Mouse (Mus musculus): ENCODE results near the gene Nle1. TPM values are rescaled to one million over a fixed set of nuclear protein-coding genes. Genes with fewer than 3 reads are reported as not detected.
A peak's percentile ranks its signal among the peaks of the same experiment; 100 is the strongest.
"Not testable (repeated sequence)": the region's sequence is repeated elsewhere in the genome, so short reads cannot be mapped to it uniquely, and the experiment has no call there.

Gene Nle1
- polyA plus RNA-seq, 1 experiment from 2014 or later = 30.9 TPM

DNA sequence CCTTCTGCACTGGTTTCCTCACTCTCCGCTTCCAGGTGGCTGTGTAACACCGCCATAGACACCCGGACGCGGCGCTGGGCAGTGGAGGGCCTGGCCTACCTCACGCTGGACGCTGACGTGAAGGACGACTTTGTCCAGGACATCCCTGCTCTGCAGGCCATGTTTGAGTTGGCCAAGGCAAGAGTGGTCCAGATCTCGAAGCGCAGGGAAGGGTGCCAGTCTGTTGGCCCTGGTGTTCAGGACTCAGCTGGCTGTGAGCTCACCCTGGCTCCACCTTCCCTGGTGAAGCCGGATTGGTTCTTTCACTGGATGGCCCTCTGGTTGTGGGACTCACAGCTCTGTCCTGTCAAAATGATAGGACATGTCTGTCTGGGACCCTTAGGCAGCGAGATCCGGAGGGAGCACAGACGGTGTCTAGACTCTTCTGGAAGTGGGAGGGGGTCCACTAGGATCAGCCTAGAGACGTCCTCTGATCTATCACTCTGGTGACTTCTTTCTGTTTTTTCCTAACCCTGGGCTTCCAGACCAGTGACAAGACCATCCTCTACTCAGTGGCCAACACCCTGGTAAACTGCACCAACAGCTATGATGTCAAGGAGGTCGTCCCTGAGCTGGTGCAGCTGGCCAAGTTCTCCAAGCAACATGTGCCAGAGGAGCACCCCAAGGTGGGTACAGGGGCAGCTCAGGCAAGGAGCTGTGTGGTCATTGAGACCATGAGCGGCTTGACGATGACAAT lies 20.9 kb upstream of the Nle1 start:
- Histone ChIP-seq H3K9me3 (ENCODE audit: control insufficient read depth, low read depth, low read length) (no peaks in the 10 kb centered on the region), H3K36me3 (ENCODE audit: control insufficient read depth, insufficient read depth, low read length) (no peaks in the 10 kb centered on the region), H3K4me2 (replicated peaks; ENCODE audit: low read depth, low read length) (no peak overlapping the region), H3K27me3 (ENCODE audit: control insufficient read depth, insufficient read depth, low read length) (peaks cover 24% of the 10 kb centered on the region; the same call in 1 of the 2 replicates), H3K4me3 (ENCODE audit: low read depth, low read length) (no peak overlapping the region), H3K4me1 (ENCODE audit: control insufficient read depth, insufficient read depth, low read length) (no peaks in the 10 kb centered on the region), H3K27ac (ENCODE audit: low read length) (no peak overlapping the region), H3K9ac (replicated peaks; ENCODE audit: low read depth, low read length) (no peak overlapping the region)
- ATAC-seq (ENCODE audit: insufficient number of reproducible peaks, insufficient read depth, low FRiP score, low read depth) = no peak
- 30% methylated on average over 20 of the region's 20 CpGs for WGBS

DNA sequence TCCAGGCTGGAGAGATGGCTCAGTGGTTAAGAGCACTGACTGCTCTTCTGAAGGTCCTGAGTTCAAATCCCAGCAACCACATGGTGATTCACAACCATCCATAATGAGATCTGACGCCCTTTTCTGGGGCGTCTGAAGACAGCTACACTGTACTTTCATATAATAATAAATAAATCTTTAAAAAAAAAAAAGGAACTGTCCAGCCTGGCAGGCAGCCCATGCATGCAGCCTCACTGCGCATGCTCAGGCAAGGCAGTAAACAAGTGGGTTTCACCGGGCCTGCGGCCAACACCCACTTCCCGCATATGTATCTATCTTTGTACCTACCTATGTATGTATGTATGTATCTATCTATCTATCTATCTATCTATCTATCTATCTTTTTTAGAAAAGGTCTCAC lies 15.7 kb upstream of the Nle1 start:
- not testable (repeated sequence) for H3K9me3 ChIP-seq (ENCODE audit: control insufficient read depth, low read depth, low read length); H3K4me1 ChIP-seq (ENCODE audit: control insufficient read depth, insufficient read depth, low read length); H3K4me3 ChIP-seq (ENCODE audit: low read depth, low read length); H3K27ac ChIP-seq (ENCODE audit: low read length); H3K4me2 ChIP-seq (replicated peaks; ENCODE audit: low read depth, low read length); H3K9ac ChIP-seq (replicated peaks; ENCODE audit: low read depth, low read length); ATAC-seq (ENCODE audit: insufficient number of reproducible peaks, insufficient read depth, low FRiP score, low read depth); H3K36me3 ChIP-seq (ENCODE audit: control insufficient read depth, insufficient read depth, low read length); H3K27me3 ChIP-seq (ENCODE audit: control insufficient read depth, insufficient read depth, low read length)
- WGBS = 71% methylated on average over 6 of the region's 6 CpGs

DNA sequence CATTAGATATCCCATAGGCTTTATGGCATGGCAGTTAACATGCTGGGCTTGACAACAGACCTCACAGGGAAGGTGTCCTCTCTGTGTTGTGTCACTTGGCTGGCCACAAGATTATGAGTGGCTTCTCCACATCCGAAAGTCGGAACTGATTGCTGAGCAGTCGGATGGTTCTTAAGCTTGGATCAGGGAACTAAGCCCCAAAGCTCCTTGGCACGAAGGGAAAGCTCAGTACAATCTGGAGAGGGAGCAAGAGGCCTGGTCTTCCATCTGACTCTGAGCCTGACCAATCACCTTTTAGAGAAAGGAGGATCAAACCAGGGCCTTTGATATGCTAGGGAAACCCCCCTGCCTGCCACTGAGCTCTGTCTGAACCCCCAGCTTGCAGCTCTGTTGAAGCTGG lies 13.5 kb upstream of the Nle1 start:
- no peaks in the 10 kb centered on the region for H3K9me3 ChIP-seq (ENCODE audit: control insufficient read depth, low read depth, low read length)
- H3K4me3 ChIP-seq (ENCODE audit: low read depth, low read length) = no peak overlapping the region
- no peak overlapping the region for H3K9ac ChIP-seq (replicated peaks; ENCODE audit: low read depth, low read length)
- WGBS = 68% methylated on average over 4 of the region's 4 CpGs
- H3K27me3 ChIP-seq (ENCODE audit: control insufficient read depth, insufficient read depth, low read length) = no peaks in the 10 kb centered on the region
- H3K36me3 ChIP-seq (ENCODE audit: control insufficient read depth, insufficient read depth, low read length) = no peaks in the 10 kb centered on the region
- H3K27ac ChIP-seq (ENCODE audit: low read length) = no peak overlapping the region
- no peak for ATAC-seq (ENCODE audit: insufficient number of reproducible peaks, insufficient read depth, low FRiP score, low read depth)
- no peaks in the 10 kb centered on the region for H3K4me1 ChIP-seq (ENCODE audit: control insufficient read depth, insufficient read depth, low read length)
- no peak overlapping the region for H3K4me2 ChIP-seq (replicated peaks; ENCODE audit: low read depth, low read length)

DNA sequence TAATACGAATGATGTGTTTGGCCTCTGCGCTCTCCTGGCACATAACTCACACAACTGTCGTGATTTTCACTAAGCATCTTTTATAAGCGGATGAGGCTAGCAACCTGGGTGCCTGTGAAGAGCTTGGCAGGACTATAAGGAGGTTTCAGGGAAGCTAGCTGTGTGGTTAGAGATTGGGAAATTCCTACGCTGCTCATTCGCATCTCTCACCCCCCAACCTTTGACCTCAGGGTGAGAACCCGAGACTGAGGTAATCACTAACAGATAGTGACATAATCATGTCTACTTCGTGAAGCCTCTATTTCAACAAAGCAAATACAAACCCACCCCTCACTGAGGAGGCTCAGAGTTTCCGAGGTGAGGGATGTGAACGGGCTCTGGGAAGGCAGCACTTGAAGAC lies 12.6 kb upstream of the Nle1 start:
- H3K4me1 ChIP-seq (ENCODE audit: control insufficient read depth, insufficient read depth, low read length) = no peaks in the 10 kb centered on the region
- no peak overlapping the region for H3K27ac ChIP-seq (ENCODE audit: low read length)
- no peaks in the 10 kb centered on the region for H3K9me3 ChIP-seq (ENCODE audit: control insufficient read depth, low read depth, low read length)
- H3K4me3 ChIP-seq (ENCODE audit: low read depth, low read length) = no peak overlapping the region
- 37% methylated on average over 10 of the region's 10 CpGs for WGBS
- no peak overlapping the region for H3K9ac ChIP-seq (replicated peaks; ENCODE audit: low read depth, low read length)
- H3K36me3 ChIP-seq (ENCODE audit: control insufficient read depth, insufficient read depth, low read length) = no peaks in the 10 kb centered on the region
- H3K4me2 ChIP-seq (replicated peaks; ENCODE audit: low read depth, low read length) = no peak overlapping the region
- ATAC-seq (ENCODE audit: insufficient number of reproducible peaks, insufficient read depth, low FRiP score, low read depth) = no peak
- H3K27me3 ChIP-seq (ENCODE audit: control insufficient read depth, insufficient read depth, low read length) = no peaks in the 10 kb centered on the region

DNA sequence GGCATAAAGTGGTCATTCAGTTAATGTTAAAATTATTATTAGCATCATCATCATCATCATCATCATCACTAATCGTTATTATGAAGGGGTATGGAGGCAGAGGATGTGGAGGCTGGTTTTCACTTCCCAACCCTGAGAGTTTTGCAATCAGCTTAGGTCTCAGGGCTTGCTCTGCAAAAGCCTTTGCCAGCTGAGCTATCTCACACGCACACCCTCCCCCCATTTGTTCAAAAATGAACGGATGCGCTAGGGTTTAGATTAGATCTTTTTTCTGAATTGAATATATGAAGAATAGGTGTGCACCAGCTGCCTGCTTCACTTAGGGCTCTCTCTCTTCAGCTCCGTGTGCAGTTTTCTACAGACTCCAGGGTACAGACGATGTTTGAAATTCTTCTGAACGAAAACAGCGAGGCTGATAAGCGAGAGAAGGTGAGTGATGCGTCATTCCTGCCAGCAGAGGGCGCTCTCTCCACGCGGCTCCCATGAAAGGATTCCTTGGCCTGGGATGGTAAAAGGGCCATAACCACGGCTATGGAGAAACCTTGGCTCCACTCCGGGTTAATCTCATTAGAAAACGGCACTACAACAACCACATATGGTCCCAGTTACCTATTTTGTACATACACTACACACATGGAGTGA lies 6.6 kb upstream of the Nle1 start:
- H3K27ac ChIP-seq (ENCODE audit: low read length) = no peak overlapping the region
- no peaks in the 10 kb centered on the region for H3K36me3 ChIP-seq (ENCODE audit: control insufficient read depth, insufficient read depth, low read length)
- H3K9me3 ChIP-seq (ENCODE audit: control insufficient read depth, low read depth, low read length) = no peaks in the 10 kb centered on the region
- no peaks in the 10 kb centered on the region for H3K4me1 ChIP-seq (ENCODE audit: control insufficient read depth, insufficient read depth, low read length)
- no peak overlapping the region for H3K9ac ChIP-seq (replicated peaks; ENCODE audit: low read depth, low read length)
- no peak overlapping the region; the same call in 1 of the 2 replicates for H3K4me2 ChIP-seq (replicated peaks; ENCODE audit: low read depth, low read length)
- no peaks in the 10 kb centered on the region for H3K27me3 ChIP-seq (ENCODE audit: control insufficient read depth, insufficient read depth, low read length)
- WGBS = 9% methylated on average over 16 of the region's 16 CpGs
- no peak overlapping the region for H3K4me3 ChIP-seq (ENCODE audit: low read depth, low read length)
- ATAC-seq (ENCODE audit: insufficient number of reproducible peaks, insufficient read depth, low FRiP score, low read depth) = no peak

DNA sequence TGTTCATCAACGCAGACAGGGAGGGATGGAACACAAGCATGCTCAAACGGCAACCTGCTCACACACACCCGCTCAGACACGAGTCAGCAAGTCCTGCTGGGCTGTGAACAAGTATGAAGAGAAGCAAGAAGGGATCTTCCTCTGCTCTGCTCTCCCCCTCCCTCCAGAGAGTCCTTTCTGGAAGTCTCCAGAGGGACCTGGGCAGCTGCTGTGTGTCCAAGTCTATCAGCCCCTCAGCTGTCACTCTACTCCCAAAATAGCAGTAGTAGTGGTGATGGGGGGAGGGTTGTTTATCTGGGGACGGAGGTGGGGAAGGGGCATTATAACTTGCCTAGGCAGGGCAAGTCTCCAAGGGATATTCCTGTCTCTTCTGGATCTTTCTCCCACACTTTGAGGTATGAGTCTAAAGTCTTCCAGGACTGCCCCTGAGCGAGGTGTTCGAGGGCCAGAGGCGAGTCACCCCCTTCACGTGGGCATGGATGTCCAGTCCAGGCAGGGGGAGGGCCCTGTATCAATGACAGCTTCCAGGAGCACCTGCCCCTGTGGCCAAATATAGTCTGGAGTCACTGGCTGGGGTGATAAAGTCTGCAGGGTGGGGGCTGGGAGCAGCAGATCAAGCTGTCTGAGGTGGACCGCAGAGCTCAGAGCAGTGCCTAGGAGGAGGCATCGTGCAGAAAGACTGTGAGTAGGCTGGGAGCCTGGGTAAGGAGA lies 2.6 kb upstream of the Nle1 start:
- Histone ChIP-seq H3K27me3 (ENCODE audit: control insufficient read depth, insufficient read depth, low read length) (no peaks in the 10 kb centered on the region), H3K4me3 (ENCODE audit: low read depth, low read length) (no peak overlapping the region), H3K4me2 (replicated peaks; ENCODE audit: low read depth, low read length) (no peak overlapping the region), H3K9ac (replicated peaks; ENCODE audit: low read depth, low read length) (no peak overlapping the region), H3K27ac (ENCODE audit: low read length) (no peak overlapping the region), H3K4me1 (ENCODE audit: control insufficient read depth, insufficient read depth, low read length) (peaks cover 7% of the 10 kb centered on the region; the same call in 1 of the 2 replicates), H3K36me3 (ENCODE audit: control insufficient read depth, insufficient read depth, low read length) (no peaks in the 10 kb centered on the region; the same call in none of the 2 replicates), H3K9me3 (ENCODE audit: control insufficient read depth, low read depth, low read length) (no peaks in the 10 kb centered on the region)
- no peak for ATAC-seq (ENCODE audit: insufficient number of reproducible peaks, insufficient read depth, low FRiP score, low read depth)
- WGBS = 65% methylated on average over 11 of the region's 11 CpGs

DNA sequence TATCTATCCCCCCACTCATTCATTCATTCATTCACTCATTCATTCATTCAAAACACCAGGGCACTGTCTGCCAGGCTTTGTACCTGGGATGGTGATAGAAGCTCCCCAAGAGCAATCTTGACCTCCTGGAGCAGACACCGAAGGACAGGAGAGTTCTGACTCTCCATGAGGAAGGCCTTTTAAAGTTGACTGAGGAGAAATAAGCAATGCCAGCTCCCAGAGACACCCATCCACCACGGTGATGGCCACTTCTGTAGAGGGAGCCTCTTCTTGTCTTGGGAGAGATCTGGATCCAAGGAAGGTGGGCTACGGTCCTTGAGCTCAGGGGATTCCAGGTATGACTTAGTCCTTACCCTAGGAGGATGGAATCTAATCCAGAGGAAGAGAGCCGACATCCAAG lies 2.0 kb upstream of the Nle1 start, which contains the start of gene Unc45b:
Unc45b (plus strand) TSS at position 301 of the 400 bp plus-strand sequence.
- H3K36me3 ChIP-seq (ENCODE audit: control insufficient read depth, insufficient read depth, low read length) = peaks cover 6% of the 10 kb centered on the region
- H3K27me3 ChIP-seq (ENCODE audit: control insufficient read depth, insufficient read depth, low read length) = no peaks in the 10 kb centered on the region
- H3K27ac ChIP-seq (ENCODE audit: low read length) = no peak within 1 kb of the TSS
- H3K9me3 ChIP-seq (ENCODE audit: control insufficient read depth, low read depth, low read length) = no peaks in the 10 kb centered on the region
- 86% methylated on average over 4 of the region's 4 CpGs for WGBS
- ATAC-seq (ENCODE audit: insufficient number of reproducible peaks, insufficient read depth, low FRiP score, low read depth) = no peak
- H3K4me3 ChIP-seq (ENCODE audit: low read depth, low read length) = no peak within 1 kb of the TSS
- peaks cover 7% of the 10 kb centered on the region; the same call in 1 of the 2 replicates for H3K4me1 ChIP-seq (ENCODE audit: control insufficient read depth, insufficient read depth, low read length)
- H3K4me2 ChIP-seq (replicated peaks; ENCODE audit: low read depth, low read length) = no peak within 1 kb of the TSS
- H3K9ac ChIP-seq (replicated peaks; ENCODE audit: low read depth, low read length) = no peak within 1 kb of the TSS

DNA sequence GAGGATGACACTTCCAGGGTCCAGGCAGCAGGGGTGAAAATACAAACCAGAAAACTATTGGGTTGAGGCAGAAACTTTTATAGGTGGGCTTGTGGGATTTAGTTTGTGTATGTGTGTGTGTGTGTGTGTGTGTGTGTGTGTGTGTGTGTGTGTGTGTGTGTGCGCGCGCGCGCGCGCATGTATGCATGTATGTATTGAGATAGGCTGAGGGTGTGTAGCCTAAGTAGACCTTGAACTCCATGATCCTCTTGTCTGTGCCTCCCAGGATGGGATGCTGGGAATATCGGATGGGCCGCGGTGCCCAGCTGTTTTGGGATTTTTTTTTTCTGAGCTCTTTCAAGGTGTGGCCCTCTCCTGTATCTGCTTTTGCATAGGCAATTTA lies 388 bp upstream of the Nle1 start:
- H3K27me3 ChIP-seq (ENCODE audit: control insufficient read depth, insufficient read depth, low read length) = no peaks in the 10 kb centered on the region
- no peak overlapping the region for H3K27ac ChIP-seq (ENCODE audit: low read length)
- no peak for ATAC-seq (ENCODE audit: insufficient number of reproducible peaks, insufficient read depth, low FRiP score, low read depth)
- peaks cover 7% of the 10 kb centered on the region; the same call in 1 of the 2 replicates for H3K4me1 ChIP-seq (ENCODE audit: control insufficient read depth, insufficient read depth, low read length)
- H3K36me3 ChIP-seq (ENCODE audit: control insufficient read depth, insufficient read depth, low read length) = peaks cover 22% of the 10 kb centered on the region
- H3K9ac ChIP-seq (replicated peaks; ENCODE audit: low read depth, low read length) = no peak overlapping the region
- H3K4me3 ChIP-seq (ENCODE audit: low read depth, low read length) = peak overlapping the region; percentile 71; the same call in 1 of the 2 replicates
- no peaks in the 10 kb centered on the region for H3K9me3 ChIP-seq (ENCODE audit: control insufficient read depth, low read depth, low read length)
- peak overlapping the region; percentile 62 for H3K4me2 ChIP-seq (replicated peaks; ENCODE audit: low read depth, low read length)
- 51% methylated on average over 10 of the region's 10 CpGs for WGBS

All from stomach, embryonic 14.5 days (tissue).